Mouse (Mus musculus) ES-Bruce4 (cell line): ENCODE measurements around the gene Gm10912.

Experiments used
- CTCF ChIP-seq: IDR thresholded peaks from one replicate; pipeline ENCODE4 v1.8.1; 2011; ENCODE audit warnings: low read depth, low read length
- POLR2A ChIP-seq: IDR thresholded peaks from one replicate; pipeline ENCODE4 v1.8.1; 2011; ENCODE audit warnings: low read length; ENCODE audit not compliant: insufficient read depth

GRCm38 (mm10) chr2:104114898-104115297 lies 49.3 kb downstream of the Gm10912 start:
- TF ChIP-seq CTCF (no peak), POLR2A (no peak)
